Mouse (Mus musculus) ES-E14 (cell line): ENCODE results near the gene Ssna1. TPM values are rescaled to one million over a fixed set of nuclear protein-coding genes. Genes with fewer than 3 reads are reported as not detected.
A peak's percentile ranks its signal among the peaks of the same experiment; 100 is the strongest.

Source experiments
- DNase-seq: peaks from one replicate; pipeline ENCODE4 v3.0.0-alpha.2; 2013; ENCODE audit warnings: low read depth, low spot score
- H3K27ac ChIP-seq: 2 replicates; pipeline ENCODE4 v1.5.1; 2012; ENCODE audit warnings: low read depth, mild to moderate bottlenecking, low read length, moderate library complexity, mixed read lengths; ENCODE audit not compliant: poor library complexity, insufficient read depth, severe bottlenecking
- H3K36me3 ChIP-seq: 2 replicates; pipeline ENCODE4 v1.6.1; 2012; ENCODE audit warnings: mild to moderate bottlenecking, low read length, moderate library complexity, mixed read lengths; ENCODE audit not compliant: control insufficient read depth, poor library complexity, insufficient read depth, severe bottlenecking
- H3K4me1 ChIP-seq, 2 experiments: fragments of 150-350 bp in 1 of 2; sonication (generic) in 1 of 2; 2 replicates each; pipeline ENCODE4 v1.6.1; 2012; ENCODE audit warnings: low read length in 2 of 2, mild to moderate bottlenecking in 1 of 2, mixed read lengths in 1 of 2; ENCODE audit not compliant: control insufficient read depth in 2 of 2, insufficient read depth in 2 of 2, poor library complexity in 1 of 2
- H3K4me3 ChIP-seq, 2 experiments: fragments of 150-350 bp in 1 of 2; sonication (generic) in 1 of 2; 2 replicates each; pipeline ENCODE4 v1.5.1; 2012; ENCODE audit warnings: low read length in 2 of 2, low read depth in 1 of 2, mild to moderate bottlenecking in 1 of 2, mixed read lengths in 1 of 2; ENCODE audit not compliant: insufficient read depth in 1 of 2, poor library complexity in 1 of 2, severe bottlenecking in 1 of 2
- H3K9ac ChIP-seq: 2 replicates; pipeline ENCODE4 v1.6.1; 2012; ENCODE audit warnings: low read depth, mild to moderate bottlenecking, low read length, mixed read lengths; ENCODE audit not compliant: poor library complexity, insufficient read depth, severe bottlenecking
- H3K9me3 ChIP-seq: fragments of 150-350 bp; sonication (generic); 2 replicates; pipeline ENCODE4 v1.6.1; 2012; ENCODE audit warnings: low read depth, mild to moderate bottlenecking, low read length; ENCODE audit not compliant: control insufficient read depth, insufficient read depth
- CHD2 ChIP-seq: IDR thresholded peaks from 2 replicates; pipeline ENCODE4 v1.6.1; 2014; ENCODE audit warnings: mild to moderate bottlenecking, low read depth, low read length, inconsistent platforms
- HCFC1 ChIP-seq: IDR thresholded peaks from 2 replicates; pipeline ENCODE4 v1.6.1; 2012; ENCODE audit warnings: low read length, inconsistent platforms, borderline replicate concordance; ENCODE audit not compliant: insufficient read depth
- MAFK ChIP-seq: IDR thresholded peaks from 2 replicates; pipeline ENCODE4 v1.6.1; 2014; ENCODE audit warnings: mild to moderate bottlenecking, low read depth, low read length, inconsistent platforms; ENCODE audit not compliant: insufficient read depth
- ZC3H11A ChIP-seq: IDR thresholded peaks from 2 replicates; pipeline ENCODE4 v1.6.1; 2012; ENCODE audit warnings: low read depth, mild to moderate bottlenecking, inconsistent platforms, low read length, borderline replicate concordance
- ZNF384 ChIP-seq: IDR thresholded peaks from 2 replicates; pipeline ENCODE4 v1.6.1; 2012; ENCODE audit warnings: low read depth, low read length, inconsistent platforms
- in situ Hi-C, 2 experiments: fragments of 600-800 bp; cut with MboI; formaldehyde crosslinking; loops; one replicate each; pipeline ENCODE4 v1.15.1; 2025; ENCODE audit warnings: low sequenced_read_pairs in 2 of 2, inconsistent platforms in 1 of 2; ENCODE audit not compliant: unreplicated experiment in 2 of 2
- total RNA-seq: library from RNA; depleted of rRNA; stranded (reverse); fragments of 300-350 nt; gene quantifications from 2 replicates; pipeline ENCODE4 v1.2.3, GENCODE M21; 2012

The Ssna1 gene
- total RNA-seq, 1 experiment, result 70.6 TPM

GRCm38 (mm10) chr2:25290816-25291130 lies 18.5 kb upstream of the Ssna1 start:
- no peak overlapping the region for H3K27ac ChIP-seq
- H3K36me3 ChIP-seq, result no peaks in the 10 kb centered on the region
- TF ChIP-seq HCFC1 (no peak), ZNF384 (no peak), CHD2 (no peak), ZC3H11A (no peak), MAFK (no peak)
- peaks cover 0 to 13% of the 10 kb centered on the region in 2 experiments; a peak in 1 of 4 replicates for H3K4me1 ChIP-seq
- H3K9ac ChIP-seq, result 0 out of 2 replicates have a peak overlapping the region, but pooled peaks have one; percentile 18
- in situ Hi-C loops, result no loop called here
- peak overlapping the region; percentile 54 to 66 for H3K4me3 ChIP-seq
- DNase-seq, result no peak
- H3K9me3 ChIP-seq, result no peaks in the 10 kb centered on the region

GRCm38 (mm10) chr2:25290101-25290815 lies 18.0 kb upstream of the Ssna1 start:
- in situ Hi-C loops, result no loop called here
- Histone ChIP-seq H3K36me3 (peaks cover 2% of the 10 kb centered on the region; the same call in 1 of the 2 replicates), H3K4me3 (peak overlapping the region; percentile 54 to 66), H3K9ac (peak overlapping the region; percentile 18; the same call in 1 of the 2 replicates), H3K27ac (no peak overlapping the region), H3K9me3 (no peaks in the 10 kb centered on the region), H3K4me1 (peaks cover 0 to 13% of the 10 kb centered on the region in 2 experiments; a peak in 1 of 4 replicates)
- TF ChIP-seq MAFK, result no peak
- no peak for TF ChIP-seq ZC3H11A
- no peak for TF ChIP-seq CHD2
- TF ChIP-seq ZNF384, result no peak
- TF ChIP-seq HCFC1, result no peak
- no peak for DNase-seq

- Histone ChIP-seq H3K36me3 (peaks cover 8% of the 10 kb centered on the region; the same call in 1 of the 2 replicates), H3K4me3 (peak within 1 kb of the TSS; percentile 54 to 66), H3K27ac (no peak within 1 kb of the TSS), H3K9me3 (no peaks in the 10 kb centered on the region), H3K4me1 (peaks cover 0 to 13% of the 10 kb centered on the region in 2 experiments; a peak in 1 of 4 replicates), H3K9ac (peak within 1 kb of the TSS; percentile 18; the same call in 1 of the 2 replicates)
- in situ Hi-C loops, result no loop called here
- no peak for DNase-seq
- no peak for TF ChIP-seq ZNF384
- TF ChIP-seq CHD2, result no peak
- TF ChIP-seq MAFK, result no peak
- no peak for TF ChIP-seq ZC3H11A
- no peak for TF ChIP-seq HCFC1
Measured at GRCm38 (mm10) chr2:25289651-25290050, 17.4 kb upstream of the Ssna1 start, which contains the start of gene Lrrc26. Gene Lrrc26 (plus strand): TSS chr2:25289915.

- no peak overlapping the region for H3K27ac ChIP-seq
- H3K36me3 ChIP-seq, result peaks cover 13% of the 10 kb centered on the region; the same call in 1 of the 2 replicates
- no peak for DNase-seq
- in situ Hi-C loops, result no loop called here
- H3K9ac ChIP-seq, result no peak overlapping the region
- H3K4me3 ChIP-seq, result no peak overlapping the region
- H3K4me1 ChIP-seq, result peaks cover 0 to 13% of the 10 kb centered on the region in 2 experiments; a peak in 1 of 4 replicates
- H3K9me3 ChIP-seq, result no peaks in the 10 kb centered on the region
- TF ChIP-seq ZC3H11A, result no peak
- TF ChIP-seq MAFK, result no peak
- TF ChIP-seq CHD2, result no peak
- TF ChIP-seq ZNF384, result no peak
- no peak for TF ChIP-seq HCFC1
Measured at GRCm38 (mm10) chr2:25288734-25289345, 16.6 kb upstream of the Ssna1 start.
